Mouse (Mus musculus) heart, postnatal 10 days (tissue): ENCODE results near the gene Dync1i1. TPM values are rescaled to one million over a fixed set of nuclear protein-coding genes. Genes with fewer than 3 reads are reported as not detected.

Experiments used
- DNase-seq, 2 experiments: peaks; one replicate each; pipeline ENCODE4 v3.0.0; 2021
- intact Hi-C: fragments of 180-260 bp; cut with DNase I; formaldehyde crosslinking; loops from one replicate; pipeline ENCODE4 v1.15.1; 2025
- total RNA-seq, 2 experiments: library from RNA; stranded (reverse); gene quantifications; 2 replicates each; pipeline ENCODE4 v1.2.3; 2021

Dync1i1 gene
- total RNA-seq, 2 experiments from 2014 or later = 0.35 to 0.86 TPM

GRCm38 (mm10) chr6:5768576-5768975, 43.1 kb downstream of the Dync1i1 start:
- intact Hi-C loops = no loop called here
- DNase-seq = no peak

DNA sequence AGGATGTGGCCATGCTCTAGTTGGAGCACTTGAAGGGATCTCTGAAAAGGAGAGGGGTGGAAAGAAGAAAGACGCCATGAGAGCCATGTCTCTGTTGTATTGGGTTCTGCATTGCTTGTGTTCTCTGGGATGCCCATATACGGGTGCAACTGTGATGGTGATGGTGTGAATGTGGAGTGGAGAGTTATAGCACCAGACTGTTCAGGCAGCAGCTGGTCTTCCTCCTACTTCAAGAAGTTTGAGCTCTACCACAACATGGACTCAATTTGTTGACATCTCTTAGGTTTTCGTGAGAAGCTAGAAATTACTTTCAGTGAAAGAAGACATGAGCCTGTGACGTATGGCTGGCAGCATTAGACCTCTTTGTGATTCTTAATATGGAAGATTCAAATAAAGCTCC, 44.8 kb downstream of the Dync1i1 start:
- no peak for DNase-seq
- intact Hi-C loops = no loop called here

GRCm38 (mm10) chr6:5775461-5775860, 50.0 kb downstream of the Dync1i1 start:
- peak in 1 of 2 experiments; percentile 7 for DNase-seq
- intact Hi-C loops = no loop called here

GRCm38 (mm10) chr6:5781752-5782151, 56.3 kb downstream of the Dync1i1 start:
- no peak for DNase-seq
- intact Hi-C loops = no loop called here

DNA sequence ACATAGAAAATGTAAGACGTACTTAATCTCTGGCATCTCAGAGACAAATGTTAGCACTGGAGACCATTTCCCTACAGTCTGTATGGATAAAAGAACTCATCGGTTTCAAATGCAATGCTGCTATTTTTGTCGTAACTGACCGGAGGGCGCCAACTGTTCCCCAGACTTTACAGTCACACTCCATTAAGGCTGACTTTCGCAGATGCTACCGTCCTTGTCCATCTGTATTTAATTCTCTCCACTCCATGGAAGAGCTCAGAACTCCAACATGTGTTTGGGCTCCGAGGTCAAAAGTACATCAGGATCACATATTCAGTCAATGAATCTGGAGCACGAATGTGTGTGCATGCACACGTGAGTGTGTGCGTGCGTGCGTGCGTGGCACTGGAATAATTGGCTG, 58.4 kb downstream of the Dync1i1 start:
- intact Hi-C loops = no loop called here
- no peak for DNase-seq

DNA sequence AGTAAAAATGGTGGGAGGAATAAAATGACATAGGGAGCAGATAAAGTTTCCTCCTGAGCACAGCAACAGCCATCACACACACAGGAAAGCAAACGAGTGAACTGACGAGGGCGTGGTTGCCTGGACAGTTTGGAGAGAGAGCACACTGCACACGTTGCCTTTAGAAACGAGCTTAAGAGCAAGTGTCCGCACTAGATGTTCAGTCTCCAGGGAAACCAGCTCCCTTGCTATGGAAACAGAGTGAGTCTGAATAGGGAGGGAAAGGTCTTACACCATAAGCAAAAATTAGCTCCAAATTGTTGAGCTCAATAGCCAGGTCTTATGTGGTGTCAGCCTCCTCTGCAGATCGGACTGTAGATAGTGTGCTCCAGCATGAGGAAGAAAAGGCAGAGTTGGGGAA, 65.2 kb downstream of the Dync1i1 start:
- intact Hi-C loops = no loop called here
- DNase-seq = no peak

DNA sequence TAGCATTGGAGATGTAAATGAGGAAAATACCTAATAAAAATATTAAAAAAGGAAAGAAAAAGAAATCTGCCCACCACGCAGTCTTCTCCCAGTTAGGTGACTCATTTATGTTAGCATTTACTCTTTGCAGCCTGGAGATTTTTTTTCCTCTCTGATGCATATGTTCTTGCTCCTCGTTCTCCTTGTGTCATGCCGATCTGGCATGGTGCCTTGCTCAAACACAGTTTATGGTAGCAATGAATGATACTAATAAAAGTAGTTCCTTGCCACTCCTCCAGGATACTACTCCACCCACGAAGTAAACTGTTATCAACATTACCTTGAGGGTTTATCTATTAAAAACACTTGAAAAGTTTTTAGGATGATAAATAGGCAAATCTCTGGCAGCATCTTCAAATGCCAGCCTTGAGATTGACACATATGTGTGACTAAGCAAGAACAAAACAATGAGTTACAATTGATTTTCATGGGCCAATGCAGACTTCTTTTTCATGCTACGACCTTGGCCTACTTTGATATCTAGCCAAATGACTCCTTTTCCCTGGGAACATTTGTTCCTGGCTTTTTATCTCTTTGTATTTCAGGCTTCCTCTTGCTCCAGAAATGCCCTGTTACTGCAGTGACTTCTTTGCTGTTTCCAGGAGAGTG, 68.8 kb downstream of the Dync1i1 start:
- intact Hi-C loops = no loop called here
- DNase-seq = no peak

DNA sequence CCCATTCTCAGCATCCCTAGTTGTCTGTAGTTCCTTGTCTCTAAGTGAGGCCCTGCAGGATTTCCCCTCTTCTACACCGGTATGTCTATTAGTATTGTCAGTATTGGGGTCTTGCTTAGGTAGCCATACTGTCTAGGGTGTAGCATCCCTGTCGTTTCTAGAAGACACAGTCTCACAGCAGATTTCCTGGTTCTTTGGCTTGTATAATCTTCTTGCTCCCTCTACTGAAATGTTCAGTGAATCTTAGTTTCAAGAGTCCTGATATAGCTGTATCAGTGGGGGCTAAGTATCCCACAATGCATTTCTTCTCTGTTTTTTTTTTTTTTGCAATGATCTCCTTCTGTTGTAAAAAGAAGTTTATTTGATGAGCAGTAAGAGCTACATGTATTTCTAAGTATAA, 69.9 kb downstream of the Dync1i1 start:
- intact Hi-C loops = loop anchor here (5.0 kb wide), 1 partner anchor 68 kb away; the partner anchor contains the start of gene Dync1i1
- no peak for DNase-seq

DNA sequence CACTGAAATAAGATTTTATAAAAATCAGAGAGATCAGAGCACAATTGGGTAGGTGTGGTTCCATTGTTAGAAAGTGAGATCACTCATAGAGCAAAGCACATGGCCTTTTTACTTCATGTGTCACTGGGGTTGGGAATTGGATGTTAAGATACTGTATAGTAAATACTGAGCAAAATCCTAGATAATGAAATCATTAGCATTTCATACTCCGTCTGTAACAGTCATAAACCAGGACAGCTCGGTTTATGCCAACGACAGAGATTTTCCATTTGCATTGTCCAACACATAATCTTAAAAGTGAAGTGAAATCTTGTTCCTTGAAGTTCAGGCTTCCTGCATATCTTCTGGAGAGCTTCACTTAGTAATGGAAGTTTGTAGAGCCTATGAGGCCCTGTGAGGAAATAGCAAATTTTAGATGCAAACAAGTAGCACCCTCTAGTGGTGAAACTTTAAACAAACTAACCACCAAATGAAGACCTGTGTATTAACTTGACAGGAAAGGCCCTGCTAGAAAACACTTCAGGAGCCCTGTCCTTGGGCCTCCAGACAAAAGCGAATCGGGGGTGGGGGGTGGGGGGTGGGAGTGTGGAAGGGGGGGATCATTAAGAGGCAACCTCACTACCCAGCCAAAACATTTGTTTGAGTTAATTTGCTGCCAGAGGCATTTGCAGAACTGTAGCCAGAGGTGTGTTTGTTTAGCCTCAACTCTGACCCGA, 76.8 kb downstream of the Dync1i1 start:
- DNase-seq = peak; percentile 31 to 59
- intact Hi-C loops = loop anchor here (1.0 kb wide), 1 partner anchor 157 kb away; no protein-coding TSS in a partner anchor

DNA sequence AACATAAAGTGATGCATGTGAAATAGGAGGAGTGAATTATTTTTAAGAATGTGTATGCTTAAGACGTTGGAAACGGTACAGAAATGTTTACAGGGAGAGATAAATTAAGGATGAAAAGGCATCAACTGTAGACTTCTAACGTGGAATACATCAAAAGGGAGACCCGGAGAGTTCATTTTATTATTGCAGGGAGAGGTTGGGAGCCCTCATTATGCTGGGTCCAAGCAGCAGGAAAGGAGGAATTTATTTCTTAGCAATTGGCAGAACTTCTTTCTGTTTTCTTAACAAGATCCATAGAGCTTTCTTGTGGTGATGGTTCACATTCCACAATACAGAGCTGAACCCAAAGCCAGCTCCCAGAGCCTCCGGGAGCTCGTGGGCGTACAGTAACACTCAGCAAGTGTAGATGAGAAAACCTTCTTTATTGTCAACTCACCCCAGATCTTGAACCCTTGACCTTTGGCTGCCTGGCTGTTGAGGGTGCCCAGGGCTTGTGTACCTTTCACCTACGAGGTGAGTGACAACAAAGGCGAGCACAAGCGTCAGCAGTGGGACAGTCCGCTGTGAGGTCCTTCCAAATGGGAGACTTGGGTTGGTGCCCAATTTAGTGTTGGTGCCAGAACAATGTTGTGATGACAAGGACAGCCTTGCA, 77.5 kb downstream of the Dync1i1 start:
- DNase-seq = peak; percentile 48 to 51
- intact Hi-C loops = loop anchor here (1.0 kb wide), 1 partner anchor 158 kb away; no protein-coding TSS in a partner anchor

- intact Hi-C loops = no loop called here
- DNase-seq = no peak
Observed at GRCm38 (mm10) chr6:5808008-5808421, 82.6 kb downstream of the Dync1i1 start.

DNA sequence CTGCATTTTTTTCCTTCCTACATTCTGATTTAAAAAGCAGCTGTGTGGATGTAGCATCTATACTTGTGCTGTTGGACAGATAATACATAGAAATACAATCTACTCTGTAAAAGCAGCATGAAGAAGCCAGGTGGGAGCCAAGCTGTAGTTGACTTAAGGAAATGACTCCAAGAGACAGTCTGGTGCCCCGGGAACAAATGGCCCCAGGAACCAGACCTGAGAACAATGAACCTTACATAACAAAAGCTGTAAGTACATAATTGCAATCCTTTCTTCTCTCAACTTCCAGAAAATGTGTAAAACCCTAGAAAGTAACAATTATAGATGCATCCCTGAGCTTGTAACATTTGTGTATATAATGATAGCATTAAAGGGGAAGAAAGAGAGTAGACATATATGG, 86.6 kb downstream of the Dync1i1 start:
- DNase-seq = no peak
- intact Hi-C loops = no loop called here

- no peak for DNase-seq
- intact Hi-C loops = no loop called here
Observed at GRCm38 (mm10) chr6:5819674-5820073, 94.2 kb downstream of the Dync1i1 start.

GRCm38 (mm10) chr6:5825461-5825860, 100.0 kb downstream of the Dync1i1 start:
- intact Hi-C loops = no loop called here

GRCm38 (mm10) chr6:5827064-5827463, 101.6 kb downstream of the Dync1i1 start:
- intact Hi-C loops = no loop called here
- DNase-seq = no peak

More at GRCm38 (mm10) chr6:5825461-5825860, 100.0 kb downstream of the Dync1i1 start:
- DNase-seq = no peak

DNA sequence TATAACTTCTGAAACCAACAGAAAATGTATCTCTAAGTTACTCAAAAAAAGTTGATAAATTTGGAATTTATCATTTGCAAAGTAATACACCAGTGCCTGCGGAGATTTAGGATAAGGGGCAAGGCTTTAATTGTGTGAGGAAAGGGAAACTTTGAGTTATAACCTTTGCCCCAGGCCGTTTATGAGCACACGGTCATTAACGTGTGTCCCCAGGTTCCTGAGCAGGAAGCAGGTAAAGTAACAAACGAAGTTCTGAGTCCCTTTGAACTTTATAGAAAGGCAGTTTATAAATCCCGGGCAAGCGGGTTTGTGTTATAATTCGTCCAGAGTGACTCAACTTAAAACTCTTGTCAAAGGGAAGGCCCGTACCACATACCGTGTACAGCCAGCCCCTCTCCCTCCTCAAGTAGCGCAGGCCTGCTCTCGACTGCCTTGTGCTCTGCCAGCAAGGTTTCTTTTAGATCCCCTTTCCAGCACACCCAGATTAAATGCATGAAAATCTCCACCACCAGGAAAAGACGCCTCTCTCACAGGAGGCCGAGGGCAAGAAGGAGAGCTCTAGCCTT, 103.1 kb downstream of the Dync1i1 start:
- no peak for DNase-seq
- intact Hi-C loops = no loop called here

DNA sequence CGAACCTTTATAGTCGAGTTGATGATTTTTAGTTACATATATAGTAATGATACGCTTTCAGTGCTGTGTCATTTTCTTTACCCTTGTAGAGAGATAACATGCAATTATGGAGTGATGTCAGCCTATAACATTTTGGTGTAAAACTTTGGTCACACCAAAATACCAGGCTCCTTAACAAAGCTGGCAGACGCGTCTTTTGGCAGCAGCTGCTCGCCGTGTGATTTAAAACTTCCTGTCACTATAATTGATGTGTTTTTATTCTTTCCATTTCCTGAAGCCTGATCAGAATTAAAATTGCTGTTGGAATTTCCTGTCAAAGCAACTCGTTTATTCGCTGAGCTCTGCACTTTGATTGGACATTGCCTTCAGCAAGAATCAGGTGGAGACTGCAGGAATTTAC, 103.7 kb downstream of the Dync1i1 start:
- no peak for DNase-seq
- intact Hi-C loops = no loop called here

DNA sequence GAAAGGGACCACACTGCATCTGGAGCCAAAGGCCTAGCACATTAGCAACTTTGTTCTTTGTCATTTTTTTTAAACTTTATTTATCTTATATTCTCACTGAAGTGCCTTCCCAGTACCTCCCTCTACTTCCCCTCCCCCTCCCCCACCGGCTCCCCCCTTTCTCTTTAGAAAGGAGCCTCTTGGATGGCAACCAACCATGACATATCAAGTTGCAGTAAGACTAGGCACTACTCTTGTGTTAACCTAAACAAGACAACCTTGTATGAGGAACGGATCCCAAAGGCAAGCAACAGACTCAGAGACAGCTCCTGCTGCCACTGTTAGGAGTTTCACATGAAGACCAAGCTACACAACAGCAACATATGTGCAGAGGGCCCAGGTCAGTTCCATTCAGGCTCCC, 105.3 kb downstream of the Dync1i1 start:
- intact Hi-C loops = no loop called here
- no peak for DNase-seq

GRCm38 (mm10) chr6:5831233-5831632, 105.8 kb downstream of the Dync1i1 start:
- intact Hi-C loops = no loop called here
- no peak for DNase-seq

GRCm38 (mm10) chr6:5832838-5833237, 107.4 kb downstream of the Dync1i1 start:
- no peak for DNase-seq
- intact Hi-C loops = no loop called here

DNA sequence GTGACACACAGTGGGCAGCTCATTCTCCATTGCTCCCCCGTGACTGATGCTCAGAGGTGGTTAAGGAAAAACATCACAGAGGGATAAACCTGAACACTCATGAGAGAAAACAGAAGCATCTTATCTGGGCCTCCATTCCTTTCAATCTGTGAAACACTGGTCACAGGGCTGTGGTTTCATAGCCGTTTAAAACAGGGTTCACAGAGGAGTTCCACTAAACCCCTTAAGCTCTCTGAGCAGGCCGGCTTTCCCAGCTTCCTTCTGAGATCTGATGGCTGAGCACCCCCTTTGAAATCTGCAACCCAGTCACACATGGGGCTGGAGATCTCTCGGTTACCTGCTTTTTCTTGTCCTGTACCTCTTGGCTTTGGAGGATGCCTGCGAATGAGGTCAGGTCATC, 117.0 kb downstream of the Dync1i1 start:
- intact Hi-C loops = no loop called here
- no peak for DNase-seq
